Mouse (Mus musculus) ovary, postnatal 14 days (tissue): ENCODE measurements around the gene Gli2.

ENCODE experiments used
- DNase-seq: peaks from one replicate; pipeline ENCODE4 v3.0.0; 2022; ENCODE audit warnings: low spot score

The Gli2 gene

GRCm38 (mm10) chr1:119051192-119051937 is 2.1 kb downstream of the Gli2 start:
- DNase-seq: no peak

- DNase-seq: no peak
These were observed 3.4 kb downstream of the Gli2 start for GRCm38 (mm10) chr1:119049812-119050615.

- no peak for DNase-seq
These were observed 4.4 kb downstream of the Gli2 start for GRCm38 (mm10) chr1:119048988-119049387.

- no peak for DNase-seq
These were observed 4.9 kb downstream of the Gli2 start for GRCm38 (mm10) chr1:119048547-119048946.

GRCm38 (mm10) chr1:119047462-119048371 is 5.7 kb downstream of the Gli2 start:
- DNase-seq: no peak

GRCm38 (mm10) chr1:119038436-119038835 is 15.0 kb downstream of the Gli2 start:
- DNase-seq: no peak

- no peak for DNase-seq
These were observed 17.5 kb downstream of the Gli2 start for GRCm38 (mm10) chr1:119035931-119036330.

- no peak for DNase-seq
These were observed 18.1 kb downstream of the Gli2 start for GRCm38 (mm10) chr1:119035301-119035700.

- DNase-seq: no peak
These were observed 19.2 kb downstream of the Gli2 start for GRCm38 (mm10) chr1:119034163-119034705.

- peak; percentile 66 for DNase-seq
These were observed 19.8 kb downstream of the Gli2 start for GRCm38 (mm10) chr1:119033450-119034162.

GRCm38 (mm10) chr1:119031185-119031584 is 22.2 kb downstream of the Gli2 start:
- no peak for DNase-seq

GRCm38 (mm10) chr1:119025647-119026358 is 27.6 kb downstream of the Gli2 start:
- DNase-seq: no peak

GRCm38 (mm10) chr1:119022311-119022710 is 31.1 kb downstream of the Gli2 start:
- no peak for DNase-seq

- no peak for DNase-seq
These were observed 33.3 kb downstream of the Gli2 start for GRCm38 (mm10) chr1:119020092-119020491.

- DNase-seq: no peak
These were observed 34.4 kb downstream of the Gli2 start for GRCm38 (mm10) chr1:119019056-119019455.

GRCm38 (mm10) chr1:119016866-119017265 is 36.6 kb downstream of the Gli2 start:
- no peak for DNase-seq

GRCm38 (mm10) chr1:119015108-119015507 is 38.3 kb downstream of the Gli2 start:
- no peak for DNase-seq

GRCm38 (mm10) chr1:119008949-119009348 is 44.5 kb downstream of the Gli2 start:
- no peak for DNase-seq

GRCm38 (mm10) chr1:119003852-119004398 is 49.5 kb downstream of the Gli2 start:
- no peak for DNase-seq

GRCm38 (mm10) chr1:119001454-119002034 is 51.9 kb downstream of the Gli2 start:
- DNase-seq: no peak
